Mouse (Mus musculus): ENCODE measurements around the gene Ak8. TPM values are rescaled to one million over a fixed set of nuclear protein-coding genes. Genes with fewer than 3 reads are reported as not detected.

Ak8 gene
- polyA plus RNA-seq, 2 experiments from 2014 or later: not detected

DNA sequence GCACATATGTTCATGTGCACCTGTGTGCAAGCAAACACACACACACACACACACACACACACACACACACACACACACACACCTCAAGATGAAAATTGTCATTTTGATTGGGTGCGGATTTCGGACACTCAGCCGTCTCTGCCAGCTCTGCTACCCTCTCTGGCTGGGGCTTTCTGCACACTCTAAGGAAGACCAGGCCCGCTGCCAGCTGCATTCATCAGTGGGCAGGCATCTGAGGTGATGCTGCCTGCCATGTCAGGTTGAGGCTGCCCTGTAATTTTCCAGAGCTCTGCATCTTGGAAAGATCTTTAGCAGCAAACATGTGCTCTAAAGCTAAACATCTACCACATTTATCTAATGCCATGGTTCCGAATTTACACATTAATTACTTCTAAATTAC lies 37.1 kb downstream of the Ak8 start:
- ATAC-seq: no peak

GRCm38 (mm10) chr2:28740159-28740558 lies 40.2 kb downstream of the Ak8 start:
- no peak for ATAC-seq

DNA sequence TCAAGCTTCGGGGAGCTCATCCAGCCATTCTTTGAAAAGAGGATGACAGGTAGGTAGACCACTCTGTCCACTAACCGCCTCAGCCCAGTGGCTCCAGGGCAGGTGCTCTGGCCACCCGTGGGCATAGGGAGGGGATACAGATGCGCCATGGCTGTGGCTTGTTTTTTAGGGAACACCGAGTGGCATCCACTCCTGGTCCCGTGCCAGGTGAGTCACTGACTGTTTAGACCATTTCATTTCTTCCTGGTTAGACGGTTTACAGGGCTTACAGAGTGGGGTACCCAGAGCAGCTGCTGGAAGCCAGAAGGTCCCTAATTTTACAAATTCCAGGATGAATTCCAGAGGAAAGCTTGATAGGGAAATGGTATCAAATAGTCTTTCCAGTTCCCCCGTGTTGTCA lies 42.7 kb downstream of the Ak8 start:
- no peak for ATAC-seq

GRCm38 (mm10) chr2:28746682-28747332 lies 46.8 kb downstream of the Ak8 start:
- ATAC-seq: no peak

- ATAC-seq: no peak
Measured at GRCm38 (mm10) chr2:28747705-28748104, 47.7 kb downstream of the Ak8 start.

DNA sequence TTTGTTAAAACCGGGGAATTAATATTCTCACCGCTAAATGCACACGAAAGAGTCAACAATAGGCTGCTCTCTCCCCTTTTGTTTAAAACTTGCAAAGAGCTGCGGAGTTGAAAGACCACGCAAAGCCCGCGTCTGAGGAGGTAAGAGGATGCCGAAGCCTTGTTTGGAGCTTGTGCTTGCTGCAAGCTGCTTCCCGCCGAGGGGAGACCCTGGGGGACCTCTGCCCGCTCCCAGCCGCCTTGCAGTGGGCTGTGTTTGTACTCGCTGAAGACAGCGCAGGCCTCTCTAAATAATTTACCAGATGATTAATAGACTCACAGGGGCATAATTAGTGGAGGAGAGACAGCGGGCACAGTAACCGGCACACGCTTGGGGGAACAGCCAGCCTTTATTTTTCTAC lies 51.2 kb downstream of the Ak8 start:
- ATAC-seq: no peak

DNA sequence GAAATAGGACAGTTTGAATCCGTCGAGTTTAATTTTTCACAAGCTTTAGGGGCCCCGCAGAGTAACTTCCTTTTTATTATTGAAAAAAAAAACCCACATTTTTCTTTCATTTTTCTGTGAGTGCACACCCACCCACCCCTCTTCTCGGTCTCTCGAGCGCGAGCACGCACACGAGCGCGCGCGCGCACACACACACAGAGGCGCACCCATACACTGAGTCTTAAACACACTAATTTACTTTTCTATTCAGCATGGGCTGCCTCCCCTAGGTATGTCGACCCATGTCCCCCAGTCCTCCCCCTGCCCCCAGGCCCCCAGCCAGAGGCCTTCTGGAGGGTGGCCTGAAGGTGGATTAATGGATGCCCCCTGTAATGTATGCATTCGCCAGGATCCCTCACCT lies 51.7 kb downstream of the Ak8 start:
- ATAC-seq: no peak

DNA sequence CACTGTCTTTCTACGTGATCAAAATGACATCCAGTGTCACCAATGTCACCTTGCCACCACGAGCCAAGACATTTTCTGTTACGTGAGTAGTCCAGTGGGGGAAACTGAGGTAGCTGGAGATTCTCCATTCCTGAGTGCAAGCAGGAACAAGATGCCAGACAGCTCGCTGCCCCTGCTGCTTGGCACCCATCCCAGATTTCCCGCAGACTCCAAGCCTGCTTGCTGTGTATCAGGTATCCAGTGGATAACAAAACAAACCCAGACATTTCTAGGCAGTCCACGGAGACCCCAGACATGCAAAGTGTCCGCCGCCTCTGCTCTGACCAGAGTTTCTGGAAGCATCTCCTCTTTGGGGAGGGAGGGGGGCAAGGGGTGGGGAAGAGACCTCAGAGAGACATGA lies 52.4 kb downstream of the Ak8 start:
- ATAC-seq: no peak

GRCm38 (mm10) chr2:28755451-28755850 lies 55.5 kb downstream of the Ak8 start:
- no peak for ATAC-seq

GRCm38 (mm10) chr2:28756201-28756600 lies 56.2 kb downstream of the Ak8 start:
- ATAC-seq: no peak

DNA sequence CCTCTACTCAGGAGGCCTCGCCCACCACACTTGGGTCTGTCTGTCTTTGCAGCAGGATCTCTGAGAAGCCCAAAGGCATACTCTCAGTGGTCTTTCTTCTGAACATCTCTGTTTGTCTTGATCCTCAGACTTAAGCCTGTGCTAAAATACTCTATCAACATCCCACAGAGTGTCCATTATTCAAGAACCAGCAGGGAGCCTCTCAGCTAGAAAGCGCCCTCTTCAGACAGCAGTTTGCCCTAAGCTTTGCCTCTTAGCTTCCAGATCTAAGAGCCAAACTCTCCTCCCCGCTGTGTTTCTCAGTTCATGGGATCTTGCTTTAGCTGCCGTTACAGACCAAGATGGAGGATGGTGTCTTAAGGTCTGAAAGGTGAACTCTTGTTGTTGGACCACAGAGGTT lies 59.5 kb downstream of the Ak8 start:
- no peak for ATAC-seq

GRCm38 (mm10) chr2:28766590-28766989 lies 66.6 kb downstream of the Ak8 start:
- no peak for ATAC-seq

DNA sequence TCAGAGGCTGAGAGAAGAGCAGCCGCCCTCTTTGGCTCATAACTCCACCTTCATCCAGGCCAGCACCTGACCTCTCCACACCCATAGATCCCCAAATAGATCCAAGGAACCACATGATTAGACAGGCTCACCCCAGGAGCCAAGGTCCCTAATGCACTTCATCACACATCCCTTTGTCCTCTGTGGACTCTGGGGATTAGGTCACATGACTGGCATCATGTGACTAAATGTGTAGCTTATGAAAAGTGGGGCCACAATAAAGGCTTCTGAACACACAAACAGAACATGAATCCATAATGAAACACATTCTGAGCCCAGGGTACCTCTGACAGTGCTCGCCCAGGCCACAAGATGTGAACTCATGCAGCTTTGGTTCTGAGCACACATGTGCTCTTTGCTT lies 67.1 kb downstream of the Ak8 start:
- ATAC-seq: no peak

- no peak for ATAC-seq
Measured at GRCm38 (mm10) chr2:28770697-28771096, 70.7 kb downstream of the Ak8 start.

GRCm38 (mm10) chr2:28774073-28774472 lies 74.1 kb downstream of the Ak8 start:
- no peak for ATAC-seq

GRCm38 (mm10) chr2:28776728-28777127 lies 76.8 kb downstream of the Ak8 start:
- ATAC-seq: no peak

- ATAC-seq: no peak
Measured at GRCm38 (mm10) chr2:28780001-28780782, 80.2 kb downstream of the Ak8 start.

DNA sequence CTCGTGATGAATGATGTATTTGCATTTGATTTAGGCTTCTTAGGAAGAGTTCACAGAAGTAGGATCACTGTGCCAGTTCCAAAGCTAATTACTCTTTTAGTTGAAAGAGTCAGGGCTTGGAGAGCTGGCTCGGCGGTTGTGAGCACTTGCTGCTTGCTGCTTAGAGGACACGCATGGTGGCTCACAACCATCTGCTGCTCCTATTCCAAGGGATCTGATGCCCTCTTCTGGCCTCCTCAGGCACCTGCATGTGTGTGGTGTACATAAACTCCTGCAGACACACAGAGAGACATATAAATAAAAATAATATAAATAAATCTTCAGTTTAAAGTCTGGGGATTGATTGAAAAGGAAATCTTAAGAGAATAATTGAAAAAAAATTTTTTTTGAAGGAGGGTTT lies 81.3 kb downstream of the Ak8 start:
- no peak for ATAC-seq

- ATAC-seq: no peak
Measured at GRCm38 (mm10) chr2:28786355-28787066, 86.5 kb downstream of the Ak8 start.

GRCm38 (mm10) chr2:28787067-28787619 lies 87.2 kb downstream of the Ak8 start:
- ATAC-seq: no peak

DNA sequence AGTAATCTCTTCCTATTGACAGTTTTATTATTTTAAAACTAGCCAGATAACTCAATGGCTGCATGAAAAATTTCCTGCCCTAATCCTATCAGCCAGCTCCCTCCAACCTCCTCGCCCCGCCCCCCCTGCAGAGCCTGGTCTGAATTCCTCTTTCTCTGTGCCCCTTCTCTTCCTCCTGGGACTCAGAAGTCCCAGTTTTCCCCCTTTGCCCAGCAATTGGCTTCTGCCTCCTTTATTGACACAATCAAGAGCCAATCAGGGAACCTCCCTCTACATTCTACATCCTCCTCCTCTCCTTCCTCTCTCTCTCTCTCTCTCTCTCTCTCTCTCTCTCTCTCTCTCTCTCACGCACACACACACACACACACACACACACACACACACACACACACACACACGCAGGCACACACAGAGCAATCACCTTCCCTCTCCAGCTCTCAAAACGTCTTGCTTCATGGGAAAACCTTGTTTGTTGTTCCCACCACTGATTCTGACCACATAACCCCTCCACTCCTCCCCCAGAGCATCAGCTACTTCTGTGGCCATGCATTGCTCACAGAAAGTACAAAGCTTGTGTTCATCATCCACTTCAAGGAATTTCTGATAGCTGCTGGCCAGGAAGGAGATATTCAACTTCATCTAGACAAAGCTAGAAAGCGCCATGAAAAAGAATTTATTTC lies 93.1 kb downstream of the Ak8 start:
- no peak for ATAC-seq

DNA sequence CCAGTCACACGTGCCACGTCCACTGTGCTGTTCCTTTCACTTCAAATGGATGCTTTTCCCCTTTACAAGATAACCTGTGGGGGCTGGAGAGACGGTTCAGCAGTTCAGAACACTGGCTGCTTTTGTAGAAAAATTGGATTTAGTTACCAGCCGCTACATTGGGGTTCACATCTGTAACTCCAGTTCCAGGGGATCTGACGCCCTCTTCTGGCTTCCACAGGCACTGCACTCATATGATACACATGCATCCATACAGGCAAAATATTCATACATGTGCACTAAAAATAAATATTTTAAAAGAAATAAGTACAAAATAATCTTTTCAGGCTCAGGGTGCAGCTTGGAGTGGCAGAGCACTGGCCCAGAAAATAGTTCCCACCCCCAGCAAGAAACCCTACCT lies 94.7 kb downstream of the Ak8 start:
- ATAC-seq: no peak

GRCm38 (mm10) chr2:28796298-28796697 lies 96.3 kb downstream of the Ak8 start:
- ATAC-seq: no peak

All from activated CD4-positive, CD25-positive, alpha-beta regulatory T cell, adult 4 months (primary cell).